Mouse (Mus musculus): ENCODE data around the gene Polr2f. TPM values are rescaled to one million over a fixed set of nuclear protein-coding genes. Genes with fewer than 3 reads are reported as not detected.

Polr2f gene
- polyA plus RNA-seq, 2 experiments = 192 to 334 TPM

- Histone ChIP-seq H3K4me2 (replicated peaks; ENCODE audit: low read depth, low read length, severe bottlenecking) (no peak overlapping the region), H3K4me3 (replicated peaks; ENCODE audit: low read length) (no peak overlapping the region), H3K9ac (ENCODE audit: low read depth, low read length, severe bottlenecking) (no peak overlapping the region), H3K36me3 (ENCODE audit: control insufficient read depth, insufficient read depth, low read length) (no peaks in the 10 kb centered on the region), H3K9me3 (ENCODE audit: control insufficient read depth, low read length) (no peaks in the 10 kb centered on the region), H3K27me3 (ENCODE audit: control insufficient read depth, insufficient read depth, low read length) (no peaks in the 10 kb centered on the region), H3K4me1 (ENCODE audit: control insufficient read depth, insufficient read depth, low read length) (peaks cover 13% of the 10 kb centered on the region; the same call in 1 of the 2 replicates), H3K27ac (replicated peaks; ENCODE audit: low read depth, low read length) (no peak overlapping the region)
- no peak for ATAC-seq (ENCODE audit: low FRiP score, low read depth)
- TF ChIP-seq POLR2A (IDR thresholded peaks at IDR 0.05; ENCODE audit: borderline replicate concordance, extremely low read depth, insufficient read depth, insufficient read length) = no peak
- no peak for DNase-seq (ENCODE audit: low spot score)
- 90% methylated on average over 6 of the region's 6 CpGs for WGBS
Measured at GRCm38 (mm10) chr15:79192450-79192849, 51.6 kb downstream of the Polr2f start.

GRCm38 (mm10) chr15:79192885-79193845 lies 52.4 kb downstream of the Polr2f start:
- peak; percentile 34; the same call in 1 of the 2 replicates for ATAC-seq (ENCODE audit: low FRiP score, low read depth)
- no peaks in the 10 kb centered on the region for H3K9me3 ChIP-seq (ENCODE audit: control insufficient read depth, low read length)

GRCm38 (mm10) chr15:79194048-79194447 lies 53.2 kb downstream of the Polr2f start:
- DNase-seq (ENCODE audit: low spot score) (no peak), ATAC-seq (ENCODE audit: low FRiP score, low read depth) (no peak)
- H3K9ac ChIP-seq (ENCODE audit: low read depth, low read length, severe bottlenecking) = 0 out of 2 replicates have a peak overlapping the region, but pooled peaks have one; percentile 48
- no peak overlapping the region for H3K4me2 ChIP-seq (replicated peaks; ENCODE audit: low read depth, low read length, severe bottlenecking)
- no peaks in the 10 kb centered on the region for H3K27me3 ChIP-seq (ENCODE audit: control insufficient read depth, insufficient read depth, low read length)
- no peaks in the 10 kb centered on the region for H3K9me3 ChIP-seq (ENCODE audit: control insufficient read depth, low read length)
- peaks cover 13% of the 10 kb centered on the region; the same call in 1 of the 2 replicates for H3K4me1 ChIP-seq (ENCODE audit: control insufficient read depth, insufficient read depth, low read length)
- H3K27ac ChIP-seq (replicated peaks; ENCODE audit: low read depth, low read length) = peak overlapping the region; percentile 72; the same call in 1 of the 2 replicates
- no peak for TF ChIP-seq POLR2A (IDR thresholded peaks at IDR 0.05; ENCODE audit: borderline replicate concordance, extremely low read depth, insufficient read depth, insufficient read length)
- H3K36me3 ChIP-seq (ENCODE audit: control insufficient read depth, insufficient read depth, low read length) = no peaks in the 10 kb centered on the region
- WGBS = 78% methylated on average over 9 of the region's 9 CpGs
- H3K4me3 ChIP-seq (replicated peaks; ENCODE audit: low read length) = no peak overlapping the region

More at GRCm38 (mm10) chr15:79192885-79193845, 52.4 kb downstream of the Polr2f start:
- Histone ChIP-seq H3K4me1 (ENCODE audit: control insufficient read depth, insufficient read depth, low read length) (peaks cover 13% of the 10 kb centered on the region; the same call in 1 of the 2 replicates), H3K27ac (replicated peaks; ENCODE audit: low read depth, low read length) (peak overlapping the region; percentile 72), H3K27me3 (ENCODE audit: control insufficient read depth, insufficient read depth, low read length) (no peaks in the 10 kb centered on the region), H3K4me2 (replicated peaks; ENCODE audit: low read depth, low read length, severe bottlenecking) (peak overlapping the region; percentile 19; the same call in 1 of the 2 replicates), H3K36me3 (ENCODE audit: control insufficient read depth, insufficient read depth, low read length) (no peaks in the 10 kb centered on the region), H3K9ac (ENCODE audit: low read depth, low read length, severe bottlenecking) (peak overlapping the region; percentile 48), H3K4me3 (replicated peaks; ENCODE audit: low read length) (no peak overlapping the region)
- peak; percentile 43 for DNase-seq (ENCODE audit: low spot score)
- TF ChIP-seq POLR2A (IDR thresholded peaks at IDR 0.05; ENCODE audit: borderline replicate concordance, extremely low read depth, insufficient read depth, insufficient read length) = no peak
- WGBS = 40% methylated on average over 25 of the region's 27 CpGs

- Histone ChIP-seq H3K27ac (replicated peaks; ENCODE audit: low read depth, low read length) (no peak overlapping the region), H3K36me3 (ENCODE audit: control insufficient read depth, insufficient read depth, low read length) (no peaks in the 10 kb centered on the region), H3K4me3 (replicated peaks; ENCODE audit: low read length) (no peak overlapping the region), H3K9me3 (ENCODE audit: control insufficient read depth, low read length) (no peaks in the 10 kb centered on the region), H3K27me3 (ENCODE audit: control insufficient read depth, insufficient read depth, low read length) (no peaks in the 10 kb centered on the region), H3K4me1 (ENCODE audit: control insufficient read depth, insufficient read depth, low read length) (peaks cover 13% of the 10 kb centered on the region; the same call in 1 of the 2 replicates), H3K9ac (ENCODE audit: low read depth, low read length, severe bottlenecking) (no peak overlapping the region), H3K4me2 (replicated peaks; ENCODE audit: low read depth, low read length, severe bottlenecking) (no peak overlapping the region)
- ATAC-seq (ENCODE audit: low FRiP score, low read depth) (no peak), DNase-seq (ENCODE audit: low spot score) (no peak)
- 87% methylated on average over 2 of the region's 2 CpGs for WGBS
- TF ChIP-seq POLR2A (IDR thresholded peaks at IDR 0.05; ENCODE audit: borderline replicate concordance, extremely low read depth, insufficient read depth, insufficient read length) = no peak
Measured at GRCm38 (mm10) chr15:79194946-79195345, 54.1 kb downstream of the Polr2f start.

- Histone ChIP-seq H3K4me2 (replicated peaks; ENCODE audit: low read depth, low read length, severe bottlenecking) (no peak overlapping the region), H3K4me1 (ENCODE audit: control insufficient read depth, insufficient read depth, low read length) (peaks cover 13% of the 10 kb centered on the region; the same call in 1 of the 2 replicates), H3K36me3 (ENCODE audit: control insufficient read depth, insufficient read depth, low read length) (no peaks in the 10 kb centered on the region), H3K27me3 (ENCODE audit: control insufficient read depth, insufficient read depth, low read length) (no peaks in the 10 kb centered on the region), H3K4me3 (replicated peaks; ENCODE audit: low read length) (no peak overlapping the region), H3K27ac (replicated peaks; ENCODE audit: low read depth, low read length) (no peak overlapping the region), H3K9ac (ENCODE audit: low read depth, low read length, severe bottlenecking) (no peak overlapping the region), H3K9me3 (ENCODE audit: control insufficient read depth, low read length) (no peaks in the 10 kb centered on the region)
- ATAC-seq (ENCODE audit: low FRiP score, low read depth) (no peak), DNase-seq (ENCODE audit: low spot score) (no peak)
- WGBS = 75% methylated on average over 8 of the region's 8 CpGs
- no peak for TF ChIP-seq POLR2A (IDR thresholded peaks at IDR 0.05; ENCODE audit: borderline replicate concordance, extremely low read depth, insufficient read depth, insufficient read length)
Measured at GRCm38 (mm10) chr15:79195492-79195891, 54.7 kb downstream of the Polr2f start.

Data from limb, embryonic 14.5 days (tissue).